Mouse (Mus musculus) gastrocnemius, postnatal 14 days (tissue): ENCODE data around the gene Lst1. TPM values are rescaled to one million over a fixed set of nuclear protein-coding genes. Genes with fewer than 3 reads are reported as not detected.

Source experiments
- DNase-seq: peaks from one replicate; pipeline ENCODE4 v3.0.0; 2021; ENCODE audit warnings: mixed read lengths
- intact Hi-C: fragments of 180-260 bp; cut with DNase I; formaldehyde crosslinking; loops from one replicate; pipeline ENCODE4 v1.15.1; 2025; ENCODE audit warnings: low total_unique reads
- total RNA-seq, 2 experiments: library from RNA; stranded (reverse); gene quantifications; 2 replicates each; pipeline ENCODE4 v1.2.3; 2021

The Lst1 gene
- total RNA-seq, 2 experiments from 2014 or later = 1.5 to 2.8 TPM

DNA sequence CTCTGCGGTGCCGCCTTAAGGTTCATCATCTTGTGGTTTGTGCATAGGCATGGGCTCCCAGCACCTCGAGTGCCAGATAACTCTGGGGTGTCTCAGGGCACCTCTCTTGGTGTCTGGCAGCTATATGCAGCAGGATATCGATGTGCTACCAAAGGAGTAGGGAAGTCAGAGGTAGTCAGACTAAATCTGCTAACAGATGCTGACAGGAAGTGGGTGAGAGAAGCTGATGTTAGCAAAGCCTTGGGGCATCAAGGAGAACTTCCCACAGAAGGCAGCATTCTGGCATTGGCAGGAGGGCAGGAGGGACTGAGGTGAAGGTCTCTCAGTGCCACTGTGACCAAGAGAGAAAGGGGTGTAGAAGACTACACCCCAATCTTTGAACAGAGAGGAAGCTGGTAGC is 1.9 kb upstream of the Lst1 start:
- DNase-seq = no peak
- intact Hi-C loops = no loop called here

GRCm38 (mm10) chr17:35189186-35189585 is 947 bp upstream of the Lst1 start:
- intact Hi-C loops = no loop called here
- DNase-seq = no peak

GRCm38 (mm10) chr17:35187345-35187744 is 894 bp downstream of the Lst1 start:
- DNase-seq = no peak
- intact Hi-C loops = no loop called here

GRCm38 (mm10) chr17:35186681-35187080 is 1.6 kb downstream of the Lst1 start:
- DNase-seq = no peak
- intact Hi-C loops = no loop called here

DNA sequence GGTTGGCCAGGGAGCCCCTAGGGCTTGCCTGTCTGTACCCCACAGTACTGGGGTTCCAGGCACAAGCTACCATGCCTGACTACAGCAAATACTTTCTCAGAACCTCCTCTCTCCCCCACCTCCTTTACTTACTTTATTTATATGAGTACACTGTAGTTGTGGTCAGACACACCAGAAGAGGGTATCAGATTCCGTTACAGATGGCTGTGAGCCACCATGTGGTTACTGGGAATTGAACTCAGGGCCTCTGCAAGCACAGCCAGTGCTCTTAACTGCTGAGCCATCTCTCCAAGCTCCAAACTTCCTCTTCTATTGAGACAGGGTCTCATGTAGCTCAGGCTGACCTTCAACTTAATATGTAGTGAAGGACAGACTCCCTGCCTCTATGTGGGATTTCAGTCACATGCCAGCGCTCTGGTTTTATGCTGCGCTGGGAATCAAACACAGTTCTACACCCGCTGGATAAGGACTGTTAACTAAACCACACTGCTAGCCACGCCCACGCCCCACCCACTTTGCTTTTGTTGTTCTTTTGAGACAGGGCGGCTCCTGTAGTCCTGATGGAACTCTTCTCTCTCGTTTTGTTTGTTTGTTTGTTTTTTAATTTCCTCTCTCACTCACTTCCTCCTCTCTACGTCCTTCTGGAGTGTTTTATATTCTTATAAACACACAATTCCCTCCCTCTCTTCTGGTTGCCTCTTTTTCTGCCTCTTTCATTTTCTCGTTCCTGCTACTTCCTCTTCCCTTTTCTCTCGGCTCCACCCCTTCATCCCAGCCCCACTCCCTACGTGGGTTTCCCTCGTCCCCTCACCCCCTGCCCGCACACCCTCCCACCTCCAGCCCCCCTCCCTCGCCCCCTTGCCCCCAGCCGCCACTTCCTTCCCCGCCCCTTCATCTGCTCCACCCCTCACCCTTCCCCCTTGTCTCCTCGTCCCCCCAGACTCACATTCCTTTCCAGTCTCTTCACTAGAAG is 2.3 kb downstream of the Lst1 start:
- DNase-seq = peak; percentile 74
- intact Hi-C loops = no loop called here

DNA sequence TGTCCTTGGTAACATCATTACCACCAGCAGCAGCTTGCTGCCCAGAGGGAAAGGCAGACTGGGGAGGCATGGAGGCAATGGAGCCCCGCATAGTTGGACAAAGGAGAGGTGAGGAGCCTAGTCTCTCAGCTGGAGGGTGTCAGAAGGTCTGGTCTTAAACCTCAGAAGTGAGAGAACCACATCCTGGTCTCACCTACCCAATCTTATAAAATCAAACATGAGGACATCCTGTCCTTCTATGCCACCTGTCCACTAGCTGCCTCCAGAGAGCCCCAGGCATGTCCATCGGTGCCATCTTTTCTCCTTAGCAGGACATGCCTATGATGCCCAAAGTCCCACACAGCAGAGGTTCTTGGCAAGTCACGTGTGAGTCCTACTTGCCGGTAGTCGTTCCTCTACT is 8.1 kb downstream of the Lst1 start:
- intact Hi-C loops = no loop called here
- DNase-seq = no peak

- peak; percentile 80 for DNase-seq
- intact Hi-C loops = loop anchor here (2.0 kb wide), 1 partner anchor 54 kb away; the partner anchor contains the start of gene Atp6v1g2
These were observed 9.7 kb downstream of the Lst1 start for GRCm38 (mm10) chr17:35178528-35178927.

DNA sequence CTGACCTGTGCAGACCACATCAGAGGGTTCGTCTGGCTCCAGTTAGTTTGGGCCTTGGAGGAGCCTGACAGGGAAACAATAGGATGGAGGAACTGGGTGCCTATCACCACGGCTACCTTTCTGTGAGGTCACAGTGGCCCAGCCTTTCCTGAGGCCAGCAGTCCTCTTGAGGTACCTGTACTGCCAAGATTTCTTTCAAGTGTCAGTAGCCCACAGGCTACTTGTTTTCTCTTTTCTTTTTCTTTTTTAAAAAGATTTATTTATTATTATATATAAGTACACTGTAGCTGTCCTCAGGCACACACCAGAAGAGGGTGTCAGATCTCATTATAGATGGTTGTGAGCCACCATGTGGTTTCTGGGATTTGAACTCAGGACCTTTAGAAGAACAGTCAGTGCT is 12.3 kb downstream of the Lst1 start, which contains the start of gene Aif1:
Aif1 (minus strand) TSS at position 101 of the 400 bp plus-strand sequence.
- no peak for DNase-seq
- intact Hi-C loops = no loop called here

GRCm38 (mm10) chr17:35175382-35175781 is 12.9 kb downstream of the Lst1 start:
- intact Hi-C loops = no loop called here
- no peak for DNase-seq

DNA sequence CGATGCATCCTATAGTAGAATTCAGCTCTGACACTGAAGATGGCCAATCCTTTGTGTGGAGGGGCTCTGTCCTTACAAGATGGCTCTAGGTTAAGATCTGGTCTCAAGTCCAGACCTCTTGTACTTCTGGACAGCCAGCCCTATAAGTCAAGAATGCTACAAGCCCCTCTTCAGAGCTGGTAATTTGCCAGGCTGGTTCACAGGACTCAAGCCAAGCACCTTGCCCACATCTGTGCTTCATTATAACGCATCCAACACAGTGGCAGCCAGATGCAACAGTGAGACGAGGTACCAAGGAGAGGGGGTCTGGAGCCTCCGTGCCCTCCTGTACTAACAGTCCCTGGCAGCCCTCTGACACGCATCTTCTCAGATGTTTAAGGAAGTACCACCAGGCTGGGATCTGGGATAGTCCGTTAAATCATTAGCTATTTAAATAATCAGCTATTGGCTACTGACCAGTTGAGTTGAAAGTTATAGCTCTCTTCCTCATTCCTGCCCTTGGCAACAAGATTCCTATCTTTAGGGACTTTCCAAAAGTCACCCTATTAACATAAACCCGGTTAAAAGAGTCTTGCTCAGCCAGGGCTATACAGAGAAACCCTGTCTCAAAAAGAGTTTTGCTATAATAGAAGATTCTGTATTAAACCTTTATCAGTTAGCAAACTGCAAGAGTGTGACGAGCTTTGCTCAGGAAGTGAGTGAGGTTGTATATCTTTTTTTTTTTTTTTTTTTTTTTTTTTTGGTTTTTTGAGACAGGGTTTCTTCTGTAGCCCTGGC is 13.8 kb downstream of the Lst1 start:
- intact Hi-C loops = no loop called here

DNA sequence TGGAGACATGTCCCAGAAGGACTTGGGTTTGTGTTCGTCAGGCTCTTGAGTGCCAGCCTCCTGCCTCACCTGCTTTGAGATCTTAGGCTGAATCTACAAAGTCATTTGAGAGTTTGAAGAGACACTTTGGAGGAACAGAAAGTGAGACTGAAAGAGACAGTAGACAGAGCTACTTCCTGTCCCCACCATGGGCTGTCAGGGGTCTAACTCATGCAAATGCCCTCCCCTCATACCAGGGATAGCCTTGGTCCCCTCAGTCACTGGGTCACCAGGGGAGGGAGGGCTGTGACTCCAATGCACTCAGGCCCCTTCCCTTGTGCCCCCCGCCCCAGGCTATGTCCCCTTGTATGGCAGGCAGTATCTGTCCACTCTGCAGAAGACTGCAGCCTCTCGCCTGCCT is 14.9 kb downstream of the Lst1 start:
- DNase-seq = no peak
- intact Hi-C loops = no loop called here

More for the DNA sequence above, 13.8 kb downstream of the Lst1 start:
- no peak for DNase-seq

DNA sequence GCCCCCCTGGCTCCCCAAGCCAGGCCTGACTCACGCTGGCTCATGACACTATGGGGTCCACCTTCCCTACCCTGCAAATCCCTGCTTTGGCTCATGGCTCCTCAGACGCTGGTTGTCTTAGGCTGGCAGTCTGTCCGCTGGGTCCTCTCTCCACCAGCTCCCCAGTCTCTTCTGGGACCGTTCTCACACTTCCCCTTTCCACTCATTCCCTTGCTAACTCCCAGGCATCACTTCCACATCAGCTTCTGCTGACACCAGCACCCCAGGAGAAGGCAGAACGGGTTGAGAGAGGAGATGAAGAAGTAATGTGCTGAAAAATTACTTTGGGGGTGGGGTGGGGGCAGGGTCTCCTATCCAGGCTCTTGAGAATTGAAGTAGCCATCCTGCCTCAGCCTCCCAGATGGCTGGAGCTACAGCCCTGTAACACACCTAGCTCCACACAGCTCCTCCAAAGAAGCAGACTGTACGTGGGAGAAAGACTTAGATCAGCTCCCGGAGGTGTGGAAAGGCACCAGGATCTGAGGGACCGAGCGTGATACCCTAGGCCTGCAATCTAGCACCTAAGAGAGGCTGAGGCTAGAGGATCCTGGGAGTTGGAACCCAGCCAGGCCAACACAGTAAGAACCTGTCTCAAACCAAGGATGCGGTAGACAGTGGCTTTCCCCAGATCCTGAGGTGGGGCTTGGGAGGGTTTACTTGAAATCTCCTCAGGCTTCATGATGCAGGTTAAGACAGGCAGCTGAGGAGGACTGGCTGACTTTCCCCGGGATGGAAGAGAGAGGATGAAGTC is 15.6 kb downstream of the Lst1 start:
- DNase-seq = no peak
- intact Hi-C loops = no loop called here

DNA sequence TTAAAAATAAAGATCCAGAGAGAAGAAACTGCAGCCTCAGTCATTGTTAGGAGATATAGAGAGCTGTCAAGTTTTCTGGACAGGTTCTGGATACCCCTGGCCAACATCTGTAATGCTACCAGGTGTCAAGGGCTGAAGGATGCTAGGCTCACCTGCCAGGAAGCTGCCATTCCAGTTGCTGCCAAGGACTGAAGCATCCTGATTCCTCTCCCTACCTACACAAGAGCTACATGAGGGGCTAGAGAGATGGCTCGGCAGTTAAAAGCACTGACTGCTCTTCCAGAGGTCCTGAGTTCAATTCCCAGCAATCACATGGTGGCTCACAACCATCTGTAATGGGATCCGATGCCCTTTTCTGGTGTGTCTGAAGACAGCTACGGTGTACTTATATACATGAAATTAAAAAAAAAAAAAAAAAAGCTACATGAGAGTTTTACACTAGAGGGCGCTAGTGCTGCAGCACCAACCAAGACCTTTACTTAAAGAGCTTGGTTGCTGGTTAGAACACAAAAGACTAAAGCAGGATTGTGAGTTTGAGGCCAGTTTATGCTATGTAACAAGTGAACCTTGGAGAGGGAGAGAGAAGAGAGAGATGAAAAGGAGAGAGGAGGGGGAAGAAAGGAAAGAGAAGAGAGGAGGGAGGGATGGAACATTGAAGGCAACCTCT is 19.6 kb downstream of the Lst1 start:
- no peak for DNase-seq
- intact Hi-C loops = no loop called here

GRCm38 (mm10) chr17:35167794-35168193 is 20.4 kb downstream of the Lst1 start:
- intact Hi-C loops = no loop called here
- no peak for DNase-seq

GRCm38 (mm10) chr17:35166352-35167035 is 21.7 kb downstream of the Lst1 start:
- intact Hi-C loops = no loop called here
- DNase-seq = no peak

DNA sequence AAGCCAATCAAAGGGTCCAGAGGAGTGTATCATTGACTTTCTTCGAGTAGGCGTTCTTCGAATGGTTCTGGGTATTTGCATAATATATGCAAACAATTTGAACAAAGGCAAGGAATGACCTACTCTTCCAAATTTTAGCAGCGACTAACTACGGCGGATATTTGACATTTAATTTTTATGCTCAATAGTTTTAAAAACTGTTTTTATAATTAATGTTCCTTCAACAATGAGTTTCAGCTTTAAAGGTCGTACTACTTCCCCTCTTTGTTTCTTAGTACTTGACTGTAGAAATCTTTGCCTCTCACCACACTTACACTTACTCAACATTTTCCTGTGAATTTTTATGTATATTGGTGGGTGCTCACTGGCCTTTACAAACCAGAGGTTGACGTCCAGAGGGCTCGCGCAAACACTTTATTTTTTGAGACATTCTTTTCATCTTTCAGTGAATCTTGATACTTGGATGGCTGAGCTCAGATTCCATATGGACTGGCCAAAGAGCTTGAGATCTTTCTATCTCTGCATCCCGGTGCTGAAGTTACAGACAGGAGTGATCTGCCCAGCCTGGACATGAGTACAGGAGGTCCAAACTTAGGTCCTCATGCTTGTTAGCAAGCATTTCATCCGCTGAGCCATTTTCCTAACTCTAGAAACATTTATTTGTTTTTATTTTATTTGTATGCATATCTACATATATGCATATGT is 22.6 kb downstream of the Lst1 start:
- intact Hi-C loops = no loop called here
- DNase-seq = no peak

DNA sequence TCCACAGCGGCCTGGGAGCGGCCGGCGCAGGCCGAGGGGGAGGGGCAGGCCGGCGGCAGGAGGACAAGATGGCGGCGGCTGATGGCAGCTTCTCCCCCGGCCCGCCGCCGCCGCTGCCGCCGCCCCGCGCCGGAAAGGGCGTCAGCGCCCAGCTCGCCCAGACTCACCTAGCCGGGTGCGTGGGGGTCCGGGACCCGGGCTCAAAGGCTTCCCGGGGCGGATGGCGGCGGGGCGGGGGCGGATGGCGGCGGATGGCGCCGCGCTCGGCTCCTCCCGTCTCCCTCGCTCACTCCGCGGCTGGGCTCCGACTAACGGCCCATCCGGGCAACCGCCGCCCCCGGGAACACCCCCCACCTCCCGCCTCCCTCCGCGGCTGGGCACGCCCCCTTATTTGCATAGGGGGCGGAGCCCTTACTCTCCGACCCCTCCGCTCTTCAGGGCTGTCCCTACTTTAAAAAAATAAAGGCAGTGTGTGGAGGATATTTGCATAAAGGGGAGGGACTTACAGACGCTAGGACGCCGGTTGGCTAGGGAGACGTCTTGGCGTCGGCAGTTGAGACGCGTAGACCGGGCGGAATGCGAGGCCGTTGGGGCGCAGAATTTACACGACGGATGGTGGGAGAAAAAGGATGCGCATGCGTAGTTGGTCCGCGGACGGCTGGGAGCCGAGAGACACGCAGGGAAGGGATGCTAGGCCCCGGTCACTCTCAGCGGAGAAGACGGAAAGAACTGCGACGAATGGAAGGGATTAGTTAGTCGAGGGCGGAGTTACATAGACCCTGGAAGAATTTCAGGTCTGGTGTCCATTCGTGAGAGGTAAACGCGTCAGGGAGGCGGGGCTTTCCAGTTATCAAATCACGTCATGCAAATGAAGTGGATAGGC is 23.4 kb downstream of the Lst1 start, which contains the start of gene Prrc2a:
Prrc2a (minus strand) TSS at position 330 of the 883 bp plus-strand sequence.
- intact Hi-C loops = no loop called here
- peak; percentile 98 for DNase-seq
